Mouse (Mus musculus) cerebellum, postnatal 25 days (tissue): ENCODE results near the gene Esrra.
A peak's percentile ranks its signal among the peaks of the same experiment; 100 is the strongest.

Source experiments
- DNase-seq, 2 experiments: peaks; one replicate each; pipeline ENCODE4 v3.0.0; 2021; ENCODE audit warnings: mixed read lengths in 2 of 2

Gene Esrra

GRCm38 (mm10) chr19:6921647-6922567 lies at the start of gene Esrra:
TSS of gene Esrra (minus strand) at chr19:6921813.
- peak; percentile 99 to 100 for DNase-seq

GRCm38 (mm10) chr19:6970460-6971085 lies 49.0 kb upstream of the Esrra start:
- DNase-seq = no peak

GRCm38 (mm10) chr19:6969665-6970381 lies 48.2 kb upstream of the Esrra start:
- peak in 1 of 2 experiments; percentile 68 for DNase-seq

- DNase-seq = no peak
Measured at GRCm38 (mm10) chr19:6969291-6969664, 47.7 kb upstream of the Esrra start.

GRCm38 (mm10) chr19:6968491-6969271 lies 47.1 kb upstream of the Esrra start:
- DNase-seq = peak in 1 of 2 experiments; percentile 39

- DNase-seq = no peak
Measured at GRCm38 (mm10) chr19:6956461-6956860, 34.8 kb upstream of the Esrra start.

GRCm38 (mm10) chr19:6955424-6955823 lies 33.8 kb upstream of the Esrra start:
- DNase-seq = no peak

GRCm38 (mm10) chr19:6954046-6954445 lies 32.4 kb upstream of the Esrra start:
- DNase-seq = peak; percentile 34 to 71

GRCm38 (mm10) chr19:6952712-6953037 lies 31.1 kb upstream of the Esrra start:
- peak; percentile 34 to 51 for DNase-seq

GRCm38 (mm10) chr19:6951994-6952711 lies 30.5 kb upstream of the Esrra start:
- DNase-seq = peak; percentile 78 to 86

- DNase-seq = peak; percentile 92 to 94
Measured at GRCm38 (mm10) chr19:6951381-6951968, 29.9 kb upstream of the Esrra start.

- DNase-seq = peak; percentile 72 to 75
Measured at GRCm38 (mm10) chr19:6950613-6951153, 29.1 kb upstream of the Esrra start.

- DNase-seq = no peak
Measured at GRCm38 (mm10) chr19:6949951-6950350, 28.3 kb upstream of the Esrra start.

- DNase-seq = no peak
Measured at GRCm38 (mm10) chr19:6949532-6949931, 27.9 kb upstream of the Esrra start.

- DNase-seq = peak; percentile 87 to 91
Measured at GRCm38 (mm10) chr19:6948186-6948585, 26.6 kb upstream of the Esrra start.

- no peak for DNase-seq
Measured at GRCm38 (mm10) chr19:6947742-6948141, 26.1 kb upstream of the Esrra start.

GRCm38 (mm10) chr19:6943709-6944108 lies 22.1 kb upstream of the Esrra start:
- no peak for DNase-seq

- no peak for DNase-seq
Measured at GRCm38 (mm10) chr19:6942764-6943163, 21.2 kb upstream of the Esrra start.

GRCm38 (mm10) chr19:6942249-6942691 lies 20.7 kb upstream of the Esrra start, which contains the start of gene Gpr137:
TSS of gene Gpr137 (minus strand) at chr19:6942480.
- peak; percentile 92 to 95 for DNase-seq

- peak; percentile 96 to 98 for DNase-seq
Measured at GRCm38 (mm10) chr19:6941372-6942248, 20.0 kb upstream of the Esrra start, which contains the start of gene Bad. TSS of gene Bad (plus strand) at chr19:6941861.
